Mouse (Mus musculus): ENCODE measurements around the gene 4930486L24Rik. TPM values are rescaled to one million over a fixed set of nuclear protein-coding genes. Genes with fewer than 3 reads are reported as not detected.
"Not testable (repeated sequence)": the region's sequence is repeated elsewhere in the genome, so short reads cannot be mapped to it uniquely, and the experiment has no call there.

4930486L24Rik gene
- not detected in 2 replicates for polyA plus RNA-seq (2014; fragmentation: Nextera tagmentation; extraction: Ambion mirVana)

GRCm38 (mm10) chr13:60864281-60864680, at the start of gene 4930486L24Rik:
TSS of gene 4930486L24Rik (minus strand) at chr13:60864475.
- H3K27ac ChIP-seq (ENCODE audit: low read depth, low read length), result no peak within 1 kb of the TSS
- H3K4me2 ChIP-seq (ENCODE audit: low read depth), result no peak within 1 kb of the TSS
- ATAC-seq (ENCODE audit: insufficient read depth, low FRiP score, low TSS enrichment), result no peak
- H3K36me3 ChIP-seq (ENCODE audit: control insufficient read depth, insufficient read depth, low read length), result no peaks in the 10 kb centered on the region
- no peak within 1 kb of the TSS for H3K9ac ChIP-seq (ENCODE audit: low read length)
- H3K27me3 ChIP-seq (ENCODE audit: control insufficient read depth, insufficient read depth, low read length), result no peaks in the 10 kb centered on the region
- 77% methylated on average over 1 of the region's 1 CpGs for WGBS
- no peak for DNase-seq (ENCODE audit: low spot score)
- H3K4me3 ChIP-seq (ENCODE audit: low read depth, low read length), result no peak within 1 kb of the TSS
- no peaks in the 10 kb centered on the region for H3K9me3 ChIP-seq (ENCODE audit: control insufficient read depth, low read length)
- no peaks in the 10 kb centered on the region for H3K4me1 ChIP-seq (ENCODE audit: control insufficient read depth, insufficient read depth, low read length)

- not testable (repeated sequence) for ATAC-seq (ENCODE audit: insufficient read depth, low FRiP score, low TSS enrichment)
- WGBS, result 81% methylated on average over 2 of the region's 2 CpGs
Measured at GRCm38 (mm10) chr13:60904780-60905179, 40.5 kb upstream of the 4930486L24Rik start, which contains the start of gene Tpbpb. TSS of gene Tpbpb (minus strand) at chr13:60904880.

GRCm38 (mm10) chr13:60897328-60897727, 33.1 kb upstream of the 4930486L24Rik start, which contains the start of gene Ctla2b:
TSS of gene Ctla2b (minus strand) at chr13:60897447.
- Histone ChIP-seq H3K9ac (ENCODE audit: low read length) (no peak within 1 kb of the TSS), H3K4me1 (ENCODE audit: control insufficient read depth, insufficient read depth, low read length) (no peaks in the 10 kb centered on the region), H3K4me2 (ENCODE audit: low read depth) (no peak within 1 kb of the TSS), H3K27ac (ENCODE audit: low read depth, low read length) (no peak within 1 kb of the TSS), H3K36me3 (ENCODE audit: control insufficient read depth, insufficient read depth, low read length) (no peaks in the 10 kb centered on the region), H3K27me3 (ENCODE audit: control insufficient read depth, insufficient read depth, low read length) (no peaks in the 10 kb centered on the region), H3K9me3 (ENCODE audit: control insufficient read depth, low read length) (no peaks in the 10 kb centered on the region), H3K4me3 (ENCODE audit: low read depth, low read length) (no peak within 1 kb of the TSS)
- 71% methylated on average over 3 of the region's 3 CpGs for WGBS
- no peak for ATAC-seq (ENCODE audit: insufficient read depth, low FRiP score, low TSS enrichment)
- no peak for DNase-seq (ENCODE audit: low spot score)

More at GRCm38 (mm10) chr13:60904780-60905179, 40.5 kb upstream of the 4930486L24Rik start, which contains the start of gene Tpbpb:
- not testable (repeated sequence) for H3K4me2 ChIP-seq (ENCODE audit: low read depth); H3K9me3 ChIP-seq (ENCODE audit: control insufficient read depth, low read length); H3K36me3 ChIP-seq (ENCODE audit: control insufficient read depth, insufficient read depth, low read length); H3K4me1 ChIP-seq (ENCODE audit: control insufficient read depth, insufficient read depth, low read length); DNase-seq (ENCODE audit: low spot score); H3K9ac ChIP-seq (ENCODE audit: low read length); H3K4me3 ChIP-seq (ENCODE audit: low read depth, low read length); H3K27ac ChIP-seq (ENCODE audit: low read depth, low read length); H3K27me3 ChIP-seq (ENCODE audit: control insufficient read depth, insufficient read depth, low read length)

- not testable (repeated sequence) for ATAC-seq (ENCODE audit: insufficient read depth, low FRiP score, low TSS enrichment); H3K4me1 ChIP-seq (ENCODE audit: control insufficient read depth, insufficient read depth, low read length)
- WGBS, result 92% methylated on average over 7 of the region's 8 CpGs
Measured at GRCm38 (mm10) chr13:60896794-60897193, 32.5 kb upstream of the 4930486L24Rik start, which contains the start of gene Gm49392. TSS of gene Gm49392 (minus strand) at chr13:60896894.

DNA sequence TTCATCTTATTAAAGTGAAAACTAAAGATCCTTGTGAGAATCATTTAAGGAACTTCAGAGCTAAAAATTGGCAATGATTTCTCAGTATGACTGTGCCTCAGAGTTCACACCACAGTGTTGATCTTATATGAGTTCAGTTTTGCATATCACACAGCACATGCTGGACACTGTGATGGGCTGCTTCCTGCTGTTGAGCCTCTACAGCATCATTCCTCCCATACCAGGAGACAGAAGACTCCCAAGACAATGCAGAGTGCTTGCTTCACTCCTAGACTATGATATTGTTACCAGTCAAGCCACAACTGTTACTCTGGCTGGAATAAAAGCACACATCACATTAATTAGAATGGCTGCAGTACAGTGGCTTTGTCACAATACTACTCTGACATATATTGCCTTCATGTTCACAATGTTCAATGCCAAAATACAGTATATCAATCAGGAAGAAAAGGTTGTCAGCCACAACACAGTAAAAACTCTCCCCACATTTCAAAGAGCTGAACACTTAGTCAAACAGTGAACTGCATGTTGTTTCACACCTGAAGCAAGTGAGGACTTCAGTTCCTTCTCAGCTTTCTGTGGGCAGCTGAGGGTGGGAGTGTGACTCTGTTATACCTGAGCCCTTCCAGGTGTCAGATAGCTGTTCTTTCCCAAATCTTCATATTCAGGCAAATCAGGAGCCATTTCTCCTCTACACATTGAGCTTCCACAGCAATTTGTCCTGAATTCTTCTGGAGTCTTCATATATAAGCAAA, 31.3 kb upstream of the 4930486L24Rik start:
- Histone ChIP-seq H3K4me1 (ENCODE audit: control insufficient read depth, insufficient read depth, low read length) (no peaks in the 10 kb centered on the region), H3K27me3 (ENCODE audit: control insufficient read depth, insufficient read depth, low read length) (no peaks in the 10 kb centered on the region), H3K9ac (ENCODE audit: low read length) (no peak overlapping the region), H3K4me3 (ENCODE audit: low read depth, low read length) (no peak overlapping the region), H3K36me3 (ENCODE audit: control insufficient read depth, insufficient read depth, low read length) (no peaks in the 10 kb centered on the region), H3K27ac (ENCODE audit: low read depth, low read length) (no peak overlapping the region), H3K9me3 (ENCODE audit: control insufficient read depth, low read length) (no peaks in the 10 kb centered on the region), H3K4me2 (ENCODE audit: low read depth) (no peak overlapping the region)
- ATAC-seq (ENCODE audit: insufficient read depth, low FRiP score, low TSS enrichment) (no peak), DNase-seq (ENCODE audit: low spot score) (no peak)

More at GRCm38 (mm10) chr13:60896794-60897193, 32.5 kb upstream of the 4930486L24Rik start, which contains the start of gene Gm49392:
- not testable (repeated sequence) for H3K27ac ChIP-seq (ENCODE audit: low read depth, low read length); H3K4me2 ChIP-seq (ENCODE audit: low read depth); H3K27me3 ChIP-seq (ENCODE audit: control insufficient read depth, insufficient read depth, low read length); DNase-seq (ENCODE audit: low spot score); H3K9ac ChIP-seq (ENCODE audit: low read length); H3K4me3 ChIP-seq (ENCODE audit: low read depth, low read length); H3K9me3 ChIP-seq (ENCODE audit: control insufficient read depth, low read length); H3K36me3 ChIP-seq (ENCODE audit: control insufficient read depth, insufficient read depth, low read length)

DNA sequence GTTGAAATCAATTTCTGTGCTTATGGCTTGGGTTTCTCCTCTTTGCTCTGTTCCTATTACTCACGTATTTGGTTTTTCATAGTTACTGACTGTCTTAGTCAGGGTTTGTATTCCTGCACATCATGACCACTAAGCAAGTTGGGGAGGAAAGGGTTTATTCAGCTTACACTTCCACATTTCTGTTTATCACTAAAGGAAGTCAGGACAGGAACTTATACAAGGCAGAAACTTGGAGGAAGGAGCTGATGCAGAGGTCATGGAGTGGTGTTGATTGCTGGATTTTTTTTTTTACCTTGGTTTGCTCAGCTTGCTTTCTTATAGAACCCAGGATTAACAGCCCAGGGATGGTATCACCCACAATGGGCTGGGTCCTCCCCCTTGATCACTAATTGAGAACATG, 28.0 kb upstream of the 4930486L24Rik start:
- H3K4me2 ChIP-seq (ENCODE audit: low read depth), result no peak overlapping the region
- H3K9ac ChIP-seq (ENCODE audit: low read length), result no peak overlapping the region
- H3K36me3 ChIP-seq (ENCODE audit: control insufficient read depth, insufficient read depth, low read length), result no peaks in the 10 kb centered on the region
- no peaks in the 10 kb centered on the region for H3K9me3 ChIP-seq (ENCODE audit: control insufficient read depth, low read length)
- no peak for DNase-seq (ENCODE audit: low spot score)
- H3K4me1 ChIP-seq (ENCODE audit: control insufficient read depth, insufficient read depth, low read length), result no peaks in the 10 kb centered on the region
- no peak overlapping the region for H3K27ac ChIP-seq (ENCODE audit: low read depth, low read length)
- no peak overlapping the region for H3K4me3 ChIP-seq (ENCODE audit: low read depth, low read length)
- no peaks in the 10 kb centered on the region for H3K27me3 ChIP-seq (ENCODE audit: control insufficient read depth, insufficient read depth, low read length)
- 97% methylated on average over 1 of the region's 1 CpGs for WGBS
- no peak for ATAC-seq (ENCODE audit: insufficient read depth, low FRiP score, low TSS enrichment)

- H3K4me3 ChIP-seq (ENCODE audit: low read depth, low read length), result no peak overlapping the region
- no peak overlapping the region for H3K27ac ChIP-seq (ENCODE audit: low read depth, low read length)
- no peaks in the 10 kb centered on the region for H3K4me1 ChIP-seq (ENCODE audit: control insufficient read depth, insufficient read depth, low read length)
- no peaks in the 10 kb centered on the region for H3K27me3 ChIP-seq (ENCODE audit: control insufficient read depth, insufficient read depth, low read length)
- 85% methylated on average over 4 of the region's 4 CpGs for WGBS
- H3K36me3 ChIP-seq (ENCODE audit: control insufficient read depth, insufficient read depth, low read length), result no peaks in the 10 kb centered on the region
- H3K9me3 ChIP-seq (ENCODE audit: control insufficient read depth, low read length), result no peaks in the 10 kb centered on the region
- DNase-seq (ENCODE audit: low spot score) (no peak), ATAC-seq (ENCODE audit: insufficient read depth, low FRiP score, low TSS enrichment) (no peak)
- no peak overlapping the region for H3K9ac ChIP-seq (ENCODE audit: low read length)
- no peak overlapping the region for H3K4me2 ChIP-seq (ENCODE audit: low read depth)
Measured at GRCm38 (mm10) chr13:60848241-60849120, 15.8 kb downstream of the 4930486L24Rik start.

DNA sequence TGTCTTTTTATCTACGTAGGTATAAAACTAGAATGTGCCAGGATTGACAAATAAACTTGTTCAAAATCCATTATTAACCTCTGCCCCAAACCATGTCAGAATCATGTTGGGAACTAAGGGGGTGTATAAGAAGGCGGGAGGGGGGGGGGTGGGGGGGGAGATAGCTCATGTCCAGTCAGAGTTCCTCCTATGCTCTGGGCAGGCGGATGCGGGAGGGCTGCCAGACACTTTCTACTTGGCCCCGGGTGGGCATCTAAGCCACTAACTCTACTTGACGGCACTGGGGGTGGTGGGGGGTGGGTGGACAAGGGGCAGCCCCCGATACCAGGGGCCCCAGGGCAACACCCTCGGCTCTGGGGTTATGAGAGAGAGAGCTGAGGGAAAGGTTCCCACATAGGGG, 21.1 kb downstream of the 4930486L24Rik start:
- no peak for ATAC-seq (ENCODE audit: insufficient read depth, low FRiP score, low TSS enrichment)

More for the DNA sequence above, 21.1 kb downstream of the 4930486L24Rik start:
- 85% methylated on average over 8 of the region's 8 CpGs for WGBS
- H3K9me3 ChIP-seq (ENCODE audit: control insufficient read depth, low read length), result no peaks in the 10 kb centered on the region
- H3K9ac ChIP-seq (ENCODE audit: low read length), result no peak overlapping the region
- DNase-seq (ENCODE audit: low spot score), result no peak
- H3K27ac ChIP-seq (ENCODE audit: low read depth, low read length), result no peak overlapping the region
- H3K4me3 ChIP-seq (ENCODE audit: low read depth, low read length), result no peak overlapping the region
- no peaks in the 10 kb centered on the region for H3K36me3 ChIP-seq (ENCODE audit: control insufficient read depth, insufficient read depth, low read length)
- no peaks in the 10 kb centered on the region for H3K4me1 ChIP-seq (ENCODE audit: control insufficient read depth, insufficient read depth, low read length)
- H3K27me3 ChIP-seq (ENCODE audit: control insufficient read depth, insufficient read depth, low read length), result no peaks in the 10 kb centered on the region
- no peak overlapping the region for H3K4me2 ChIP-seq (ENCODE audit: low read depth)
